Mouse (Mus musculus): ENCODE data around the gene Lrrc56. TPM values are rescaled to one million over a fixed set of nuclear protein-coding genes. Genes with fewer than 3 reads are reported as not detected.

Gene Lrrc56
- total and polyA plus RNA-seq, 3 experiments = 0.46 to 1.4 (median 0.93) TPM

DNA sequence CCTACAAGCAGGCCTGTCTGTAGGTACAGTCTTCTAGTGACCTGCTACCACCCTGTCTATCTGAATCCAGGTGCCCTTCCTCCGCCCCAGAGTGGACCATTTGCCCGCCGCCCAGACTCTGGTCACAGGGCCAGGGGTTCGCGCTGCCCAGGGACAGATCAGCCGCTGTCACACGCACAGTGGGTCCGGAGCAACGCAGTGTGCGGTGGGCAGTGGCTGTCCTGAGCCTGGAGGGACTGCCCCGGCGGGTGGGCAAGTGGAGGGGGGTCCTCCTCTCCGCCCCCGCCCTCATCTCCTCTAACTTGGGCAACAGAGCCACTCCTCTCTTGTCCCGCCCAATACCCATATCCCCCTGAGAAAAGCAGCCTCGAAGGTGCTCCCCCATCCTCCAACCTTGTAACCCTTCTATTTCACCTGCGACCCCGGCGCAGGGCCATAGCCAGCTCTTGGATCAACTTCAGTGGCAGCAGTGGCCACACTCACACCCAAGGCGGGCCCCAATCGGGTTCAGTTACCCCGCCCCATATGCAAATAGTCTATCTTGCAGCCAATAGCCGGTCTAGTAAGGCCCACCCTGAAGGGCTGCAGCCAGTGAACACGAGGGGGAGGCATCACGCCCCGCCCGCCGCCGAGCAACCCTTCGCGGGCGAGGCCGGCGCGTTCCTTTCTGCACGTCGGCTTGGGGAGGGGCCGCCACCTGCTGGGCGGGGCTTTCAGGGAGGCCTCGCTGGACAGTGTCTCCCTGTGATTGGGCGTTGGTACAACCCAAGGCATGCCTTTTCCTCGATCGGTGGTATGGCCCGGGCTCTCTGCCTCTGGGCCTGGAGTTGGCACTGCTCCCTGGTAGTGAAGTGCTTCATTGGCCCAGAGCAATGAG lies 27.5 kb downstream of the Lrrc56 start:
- Histone ChIP-seq H3K4me3 (replicated peaks in 1 of 3; ENCODE audit: low read depth in 2 of 3, low read length in 2 of 3, poor library complexity in 1 of 3) (peak overlapping the region; percentile 39 to 83 (median 48)), H3K4me1 (ENCODE audit: control insufficient read depth in 1 of 2, insufficient read depth in 2 of 2) (peaks cover 17 to 47% of the 10 kb centered on the region in 2 experiments), H3K36me3 (replicated peaks in 1 of 2; ENCODE audit: control insufficient read depth in 1 of 2, insufficient read depth in 1 of 2, low read length in 1 of 2) (peaks cover 0 to 28% of the 10 kb centered on the region in 2 experiments), H3K4me2 (ENCODE audit: insufficient read depth, low read depth, poor library complexity, severe bottlenecking) (peak overlapping the region; percentile 52), H3K9me3 (replicated peaks; ENCODE audit: low read length) (no peaks in the 10 kb centered on the region), H3K27ac (ENCODE audit: insufficient read depth, low read depth) (no peak overlapping the region), H3K9ac (ENCODE audit: insufficient read depth, low read depth) (peak overlapping the region; percentile 51), H3K27me3 (replicated peaks) (peaks cover 17% of the 10 kb centered on the region), H3K79me2 (replicated peaks; ENCODE audit: control insufficient read depth, extremely low read depth, insufficient read depth, poor library complexity, severe bottlenecking) (no peaks in the 10 kb centered on the region)
- in situ Hi-C loops (cut with MboI; ENCODE audit: low pct_ligation_motif_present, low pct_unique_long_range_greater_than_20kb, low sequenced_read_pairs) = no loop called here
- TF ChIP-seq NRF1 (IDR thresholded peaks at IDR 0.05; ENCODE audit: low read depth, low read length) (0 out of 2 replicates have a peak, but pooled peaks have one; percentile 31), UBTF (IDR thresholded peaks at IDR 0.05; ENCODE audit: low read depth, low read length) (no peak), SIN3A (IDR thresholded peaks at IDR 0.05; ENCODE audit: low read length) (peak; percentile 73), NELFE (IDR thresholded peaks at IDR 0.05; ENCODE audit: low read depth, low read length) (peak; percentile 28; the same call in 1 of the 2 replicates), ZC3H11A (IDR thresholded peaks at IDR 0.05; ENCODE audit: low read depth, low read length) (no peak), MEF2A (IDR thresholded peaks at IDR 0.05; ENCODE audit: borderline replicate concordance, low read depth, low read length) (peak; percentile 30; the same call in 1 of the 2 replicates), IRF4 (IDR thresholded peaks at IDR 0.05; ENCODE audit: low read depth, low read length) (no peak; the same call in 1 of the 2 replicates), POLR2AphosphoS2 (IDR thresholded peaks at IDR 0.05; ENCODE audit: low read depth, low read length) (no peak), MAFK (IDR thresholded peaks at IDR 0.05; ENCODE audit: insufficient replicate concordance, low read length) (no peak), CHD2 (IDR thresholded peaks at IDR 0.05; ENCODE audit: low read length) (no peak; the same call in none of the 2 replicates), MAX (IDR thresholded peaks at IDR 0.05; ENCODE audit: low read length) (peak; percentile 58; the same call in 1 of the 2 replicates), TBP (conservative IDR thresholded peaks at IDR 0.05; ENCODE audit: low read depth, low read length) (0 out of 2 replicates have a peak, but pooled peaks have one; percentile 12), USF1 (IDR thresholded peaks at IDR 0.05; ENCODE audit: low read depth, low read length) (no peak), MAZ (IDR thresholded peaks at IDR 0.05; ENCODE audit: low read depth, low read length) (peak; percentile 60; the same call in 1 of the 2 replicates), MXI1 (IDR thresholded peaks at IDR 0.05; ENCODE audit: low read depth, low read length) (peak; percentile 61; the same call in 1 of the 2 replicates), RCOR1 (conservative IDR thresholded peaks at IDR 0.05; ENCODE audit: low read depth, low read length) (no peak), GABPA (IDR thresholded peaks at IDR 0.05; ENCODE audit: insufficient replicate concordance, low read depth, low read length) (no peak), CHD1 (IDR thresholded peaks at IDR 0.05; ENCODE audit: low read depth, low read length) (peak; percentile 82; the same call in 1 of the 2 replicates), PAX5 (IDR thresholded peaks at IDR 0.05; ENCODE audit: low read length) (no peak), RAD21 (IDR thresholded peaks at IDR 0.05; ENCODE audit: low read depth, low read length) (no peak), KAT2A (IDR thresholded peaks at IDR 0.05; ENCODE audit: insufficient replicate concordance, low read length) (no peak), POLR2A (IDR thresholded peaks at IDR 0.05; ENCODE audit: low read depth, low read length) (peak; percentile 66; the same call in 1 of the 2 replicates), JUN (IDR thresholded peaks at IDR 0.05; ENCODE audit: insufficient read depth, low read depth, low read length) (no peak), TCF12 (IDR thresholded peaks at IDR 0.05; ENCODE audit: low read depth, low read length) (peak; percentile 12; the same call in 1 of the 2 replicates), HCFC1 (IDR thresholded peaks at IDR 0.05; ENCODE audit: low read depth, low read length) (peak; percentile 19), MYC (IDR thresholded peaks at IDR 0.05; ENCODE audit: low read depth, low read length) (no peak), ZKSCAN1 (IDR thresholded peaks at IDR 0.05; ENCODE audit: borderline replicate concordance, low read depth, low read length) (no peak)
- dilution Hi-C loops (cut with MboI; ENCODE audit: extremely low pct_ligation_motif_present, extremely low pct_unique_long_range_greater_than_20kb, low sequenced_read_pairs) = no loop called here
- peak; percentile 96 for DNase-seq (ENCODE audit: extremely low read depth)

Measured in CH12.LX (cell line).